Mouse (Mus musculus) kidney, postnatal 0 days (tissue): ENCODE data around the gene Rarg. TPM values are rescaled to one million over a fixed set of nuclear protein-coding genes. Genes with fewer than 3 reads are reported as not detected.

Source experiments
- ATAC-seq: fragments of 200-750 bp; cut with Nextera tagmentation; replicated peaks from 2 replicates; pipeline ENCODE4 v1.8.0; 2017; ENCODE audit warnings: low read depth, moderate number of reproducible peaks, moderate TSS enrichment, moderate library complexity; ENCODE audit not compliant: low FRiP score
- DNase-seq: peaks from one replicate; pipeline ENCODE4 v3.0.0-alpha.2; 2016; ENCODE audit warnings: low spot score
- H3K27ac ChIP-seq: fragments of 300-500 bp; sonication (generic); 2 replicates; pipeline ENCODE4 v1.5.1; 2014; ENCODE audit warnings: mild to moderate bottlenecking
- H3K27me3 ChIP-seq: fragments of 300-500 bp; sonication (generic); 2 replicates; pipeline ENCODE4 v1.6.1; 2014; ENCODE audit warnings: low read length, mixed read lengths; ENCODE audit not compliant: insufficient read depth
- H3K36me3 ChIP-seq: fragments of 300-500 bp; sonication (generic); 2 replicates; pipeline ENCODE4 v1.6.1; 2014; ENCODE audit warnings: low read length, mixed read lengths; ENCODE audit not compliant: insufficient read depth
- H3K4me1 ChIP-seq: fragments of 300-500 bp; sonication (generic); replicated peaks from 2 replicates; pipeline ENCODE4 v1.6.1; 2014; ENCODE audit warnings: antibody characterized with exemption, low read length, mixed read lengths; ENCODE audit not compliant: insufficient read depth
- H3K4me2 ChIP-seq: fragments of 300-500 bp; sonication (generic); 2 replicates; pipeline ENCODE4 v1.6.1; 2014; ENCODE audit warnings: mild to moderate bottlenecking, low read length, moderate library complexity, mixed read lengths
- H3K4me3 ChIP-seq: fragments of 300-500 bp; sonication (generic); replicated peaks from 2 replicates; pipeline ENCODE4 v1.5.1; 2014; ENCODE audit warnings: low read depth, low read length
- H3K9ac ChIP-seq: fragments of 300-500 bp; sonication (generic); 2 replicates; pipeline ENCODE4 v1.6.1; 2014; ENCODE audit warnings: low read depth, low read length
- H3K9me3 ChIP-seq: fragments of 300-500 bp; sonication (generic); replicated peaks from 2 replicates; pipeline ENCODE4 v1.6.1; 2016; ENCODE audit warnings: low read length, inconsistent platforms, mixed read lengths
- CTCF ChIP-seq: IDR thresholded peaks from 2 replicates; pipeline ENCODE4 v1.5.1; 2016; ENCODE audit warnings: antibody characterized with exemption, low read depth, mild to moderate bottlenecking, moderate library complexity
- WGBS: fragments of 180-500 bp; shearing (Covaris S2); extraction: QIAGEN DNeasy Blood & Tissue Kit; methylation state at CpG from one replicate; pipeline ENCODE4 v1.1.7; 2014; 5-methylcytosine and 5-hydroxymethylcytosine counted together
- polyA plus RNA-seq: library from polyadenylated mRNA; unstranded; fragments of >200 nt; fragmentation: Nextera tagmentation; extraction: Ambion mirVana; gene quantifications from 2 replicates; pipeline ENCODE4 v1.2.1, GENCODE M21; 2015

Rarg gene
- polyA plus RNA-seq, 1 experiment from 2014 or later = 23.2 TPM

DNA sequence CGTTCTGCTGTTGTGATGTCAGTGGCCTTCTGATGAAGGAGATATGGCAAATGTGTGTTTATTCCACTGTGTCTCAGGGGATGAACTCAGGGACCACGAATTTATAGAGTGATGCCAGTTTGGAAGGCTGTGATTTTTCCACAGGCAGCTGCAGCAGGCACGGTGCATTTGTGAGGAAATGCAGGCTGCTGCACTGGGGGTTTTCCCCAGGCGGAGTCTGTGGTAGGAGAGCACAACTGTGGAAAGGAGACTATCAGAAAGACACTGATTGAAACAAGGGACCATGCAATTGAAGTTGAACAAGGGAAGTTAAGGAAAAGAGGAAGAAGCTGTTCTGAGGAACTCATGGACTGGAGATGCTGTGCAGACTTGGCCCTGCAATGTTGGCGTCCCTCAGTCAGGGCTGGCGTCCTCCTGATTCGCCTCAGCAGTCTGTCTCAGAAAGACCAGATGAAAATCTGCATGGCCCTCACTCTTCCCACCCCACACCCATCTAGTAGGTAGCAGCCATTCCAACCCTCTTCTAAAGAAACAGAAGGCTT is 65.0 kb downstream of the Rarg start:
- Histone ChIP-seq H3K27ac (peak overlapping the region; percentile 2; the same call in 1 of the 2 replicates), H3K27me3 (no peaks in the 10 kb centered on the region), H3K9me3 (no peaks in the 10 kb centered on the region), H3K4me1 (peaks cover 9% of the 10 kb centered on the region; the same call in 1 of the 2 replicates), H3K4me3 (no peak overlapping the region), H3K4me2 (no peak overlapping the region), H3K9ac (no peak overlapping the region), H3K36me3 (no peaks in the 10 kb centered on the region)
- DNase-seq (no peak), ATAC-seq (no peak)
- 66% methylated on average over 7 of the region's 7 CpGs for WGBS
- TF ChIP-seq CTCF = no peak

GRCm38 (mm10) chr15:102191699-102192098 is 65.6 kb downstream of the Rarg start:
- no peak overlapping the region for H3K4me2 ChIP-seq
- no peak overlapping the region for H3K27ac ChIP-seq
- no peaks in the 10 kb centered on the region for H3K27me3 ChIP-seq
- 29% methylated on average over 7 of the region's 7 CpGs for WGBS
- no peak overlapping the region for H3K4me3 ChIP-seq
- no peaks in the 10 kb centered on the region for H3K36me3 ChIP-seq
- no peak for TF ChIP-seq CTCF
- H3K9me3 ChIP-seq = no peaks in the 10 kb centered on the region
- no peak overlapping the region for H3K9ac ChIP-seq
- H3K4me1 ChIP-seq = peaks cover 10% of the 10 kb centered on the region; the same call in 1 of the 2 replicates
- DNase-seq = no peak
- ATAC-seq = no peak

GRCm38 (mm10) chr15:102188883-102189282 is 68.4 kb downstream of the Rarg start:
- H3K36me3 ChIP-seq = 0 out of 2 replicates have a peak, but pooled peaks cover 7% of the 10 kb centered on the region
- H3K27me3 ChIP-seq = no peaks in the 10 kb centered on the region
- no peak overlapping the region for H3K4me3 ChIP-seq
- no peaks in the 10 kb centered on the region for H3K9me3 ChIP-seq
- no peak overlapping the region; the same call in 1 of the 2 replicates for H3K27ac ChIP-seq
- H3K9ac ChIP-seq = peak overlapping the region; percentile 50; the same call in 1 of the 2 replicates
- ATAC-seq (peak; percentile 38; the same call in 1 of the 2 replicates), DNase-seq (no peak)
- TF ChIP-seq CTCF = no peak
- 54% methylated on average over 6 of the region's 6 CpGs for WGBS
- peak overlapping the region; percentile 31; the same call in 1 of the 2 replicates for H3K4me2 ChIP-seq
- peaks cover 10% of the 10 kb centered on the region; the same call in 1 of the 2 replicates for H3K4me1 ChIP-seq

- 48% methylated on average over 10 of the region's 10 CpGs for WGBS
- Histone ChIP-seq H3K9ac (peak overlapping the region; percentile 50; the same call in 1 of the 2 replicates), H3K36me3 (0 out of 2 replicates have a peak, but pooled peaks cover 7% of the 10 kb centered on the region), H3K4me1 (peaks cover 10% of the 10 kb centered on the region; the same call in 1 of the 2 replicates), H3K9me3 (no peaks in the 10 kb centered on the region), H3K4me3 (no peak overlapping the region), H3K27ac (0 out of 2 replicates have a peak overlapping the region, but pooled peaks have one; percentile 36), H3K4me2 (peak overlapping the region; percentile 5; the same call in 1 of the 2 replicates), H3K27me3 (no peaks in the 10 kb centered on the region)
- peak; percentile 59 for DNase-seq
- no peak for TF ChIP-seq CTCF
- no peak for ATAC-seq
These were observed 69.2 kb downstream of the Rarg start for GRCm38 (mm10) chr15:102188096-102188495.

- no peak for DNase-seq
- TF ChIP-seq CTCF = no peak
- Histone ChIP-seq H3K9ac (no peak overlapping the region), H3K9me3 (no peaks in the 10 kb centered on the region), H3K27me3 (no peaks in the 10 kb centered on the region), H3K4me3 (no peak overlapping the region), H3K27ac (no peak overlapping the region), H3K36me3 (0 out of 2 replicates have a peak, but pooled peaks cover 7% of the 10 kb centered on the region), H3K4me2 (no peak overlapping the region), H3K4me1 (peaks cover 7% of the 10 kb centered on the region; the same call in 1 of the 2 replicates)
- 73% methylated on average over 11 of the region's 11 CpGs for WGBS
- no peak for ATAC-seq
These were observed 71.1 kb downstream of the Rarg start for GRCm38 (mm10) chr15:102186239-102186638.

Other genes starting within 250 kb of the Rarg start
- gene Krt18, start 229.3 kb downstream of the Rarg start, polyA plus RNA-seq = 252 and 256 TPM in 2 replicates
- 96.1 and 102 TPM in 2 replicates for gene Eif4b, start 183.7 kb downstream of the Rarg start, polyA plus RNA-seq
- gene Tns2, start 157.1 kb downstream of the Rarg start, polyA plus RNA-seq = 34.4 and 35.8 TPM in 2 replicates
- gene Spryd3, start 121.3 kb downstream of the Rarg start, polyA plus RNA-seq = 14.3 and 16.6 TPM in 2 replicates
- gene Igfbp6, start 113.2 kb downstream of the Rarg start, polyA plus RNA-seq = 20.5 and 28.3 TPM in 2 replicates
- 0.28 and 0.34 TPM in 2 replicates for gene Soat2, start 107.0 kb downstream of the Rarg start, polyA plus RNA-seq
- 45.4 and 49.0 TPM in 2 replicates for gene Zfp740, start 54.3 kb downstream of the Rarg start, polyA plus RNA-seq
- gene Csad, start 52.8 kb downstream of the Rarg start, polyA plus RNA-seq = 142 TPM in 2 replicates
- gene Itgb7, start 25.6 kb downstream of the Rarg start, polyA plus RNA-seq = 0.69 and 1.2 TPM in 2 replicates
- 0.23 and 0.38 TPM in 2 replicates for gene Gm9918, start 13.0 kb upstream of the Rarg start, polyA plus RNA-seq
- gene Mfsd5, start 21.9 kb upstream of the Rarg start, polyA plus RNA-seq = 68.2 and 73.2 TPM in 2 replicates
- gene Espl1, start 38.7 kb upstream of the Rarg start, polyA plus RNA-seq = 6.1 and 7.5 TPM in 2 replicates
- gene Pfdn5, start 68.6 kb upstream of the Rarg start, polyA plus RNA-seq = 511 and 565 TPM in 2 replicates
- 84.9 and 86.9 TPM in 2 replicates for gene Myg1, start 74.2 kb upstream of the Rarg start, polyA plus RNA-seq
- 37.1 and 42.2 TPM in 2 replicates for gene Aaas, start 93.3 kb upstream of the Rarg start, polyA plus RNA-seq
- gene Sp7, start 109.7 kb upstream of the Rarg start, polyA plus RNA-seq = 0.61 and 1.1 TPM in 2 replicates
- 8.8 TPM in 2 replicates for gene Sp1, start 148.6 kb upstream of the Rarg start, polyA plus RNA-seq
- 0.46 and 0.80 TPM in 2 replicates for gene Amhr2, start 187.8 kb upstream of the Rarg start, polyA plus RNA-seq
- gene Prr13, start 201.5 kb upstream of the Rarg start, polyA plus RNA-seq = 109 and 117 TPM in 2 replicates
- gene Pcbp2, start 213.0 kb upstream of the Rarg start, polyA plus RNA-seq = 185 and 191 TPM in 2 replicates
- 1.8 TPM in 1 of 2 replicates, not detected in the other for gene Gm10337, start 246.2 kb upstream of the Rarg start, polyA plus RNA-seq